8 mouse cellular contexts compared by ENCODE assay signal in the genomic region with DNA sequence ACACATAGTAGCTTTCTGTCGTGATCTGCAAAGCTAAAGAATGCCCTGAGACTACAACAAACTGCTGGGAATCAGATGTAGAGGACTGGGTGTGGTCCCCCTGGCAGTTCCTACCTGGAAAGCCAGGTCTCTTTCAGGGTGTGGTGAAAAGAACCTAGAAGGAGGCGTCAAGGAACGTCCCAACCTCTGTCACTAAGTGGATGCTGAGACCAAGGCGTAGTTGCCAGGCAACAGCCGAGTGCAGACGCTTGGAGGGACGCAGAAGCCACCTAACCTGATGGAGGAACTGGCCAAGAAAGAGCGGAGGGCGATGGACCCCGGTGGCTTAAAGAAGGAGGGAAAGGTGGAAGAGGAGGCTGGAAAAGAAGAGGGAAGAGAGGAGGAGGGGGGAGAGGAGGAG. TPM values are rescaled to one million over a fixed set of nuclear protein-coding genes. Genes with fewer than 3 reads are reported as not detected.
A peak's percentile ranks its signal among the peaks of the same experiment; 100 is the strongest.
DNase-seq lines count a peak whose midpoint lies in the region; ATAC-seq and TF ChIP-seq lines count a peak whose summit lies in the region.

A gene (plus strand): TSS at position 223 of the 400 bp plus-strand sequence.

- 10% methylated on average over 10 of the region's 10 CpGs for WGBS in limb, embryonic 12.5 days
- WGBS in stomach, postnatal 0 days: 11% methylated on average over 10 of the region's 10 CpGs

- H3K4me3 ChIP-seq in limb, embryonic 12.5 days (replicated peaks): peak within 1 kb of the TSS; percentile 24
- no peak within 1 kb of the TSS for H3K4me3 ChIP-seq in stomach, postnatal 0 days (ENCODE audit: low read depth, low read length)

- DNase-seq in frontal cortex, adult 2 months (ENCODE audit: extremely low spot score in 1 of 2, low spot score in 1 of 2): peak in 1 of 2 experiments; percentile 63
- DNase-seq in frontal cortex, postnatal 10 days (ENCODE audit: low spot score in 2 of 2): no peak
- DNase-seq in right cerebral cortex, adult 18-20 months: peak; percentile 70
- no peak for DNase-seq in right cerebral cortex, postnatal 4 days
- DNase-seq in stomach, postnatal 0 days (ENCODE audit: low spot score): no peak
- no peak for DNase-seq in adrenal gland, adult (ENCODE audit: inconsistent age in 2 of 2, low spot score in 1 of 2)
- DNase-seq in kidney, adult 11 months: no peak

- H3K27me3 ChIP-seq in limb, embryonic 12.5 days: peaks cover 4% of the 10 kb centered on the region; the same call in 1 of the 2 replicates
- H3K27me3 ChIP-seq in stomach, postnatal 0 days (ENCODE audit: control insufficient read depth, insufficient read depth, low read length): no peaks in the 10 kb centered on the region

- H3K27ac ChIP-seq in limb, embryonic 12.5 days: no peak within 1 kb of the TSS
- no peak within 1 kb of the TSS for H3K27ac ChIP-seq in stomach, postnatal 0 days (replicated peaks)

- peaks cover 7% of the 10 kb centered on the region; the same call in 1 of the 2 replicates for H3K4me1 ChIP-seq in limb, embryonic 12.5 days (replicated peaks)
- no peaks in the 10 kb centered on the region for H3K4me1 ChIP-seq in stomach, postnatal 0 days (replicated peaks; ENCODE audit: control insufficient read depth, insufficient read depth)

- no peaks in the 10 kb centered on the region for H3K9me3 ChIP-seq in limb, embryonic 12.5 days
- H3K9me3 ChIP-seq in stomach, postnatal 0 days (ENCODE audit: control insufficient read depth, low read length): no peaks in the 10 kb centered on the region

- no peak within 1 kb of the TSS for H3K9ac ChIP-seq in limb, embryonic 12.5 days (replicated peaks)
- H3K9ac ChIP-seq in stomach, postnatal 0 days (ENCODE audit: low read length): peak within 1 kb of the TSS; percentile 8; the same call in 1 of the 2 replicates

- no peak for ATAC-seq in limb, embryonic 12.5 days (ENCODE audit: insufficient number of reproducible peaks, insufficient read depth, low FRiP score, low TSS enrichment, low read depth)
- ATAC-seq in stomach, postnatal 0 days (ENCODE audit: low FRiP score, low TSS enrichment): no peak

- peaks cover 13% of the 10 kb centered on the region for H3K36me3 ChIP-seq in limb, embryonic 12.5 days
- H3K36me3 ChIP-seq in stomach, postnatal 0 days (ENCODE audit: control insufficient read depth, insufficient read depth, low read length): peaks cover 6% of the 10 kb centered on the region; the same call in 1 of the 2 replicates

- H3K4me2 ChIP-seq in limb, embryonic 12.5 days: peak within 1 kb of the TSS; percentile 49
- H3K4me2 ChIP-seq in stomach, postnatal 0 days (replicated peaks; ENCODE audit: low read depth): peak within 1 kb of the TSS; percentile 32; the same call in 1 of the 2 replicates

- TF ChIP-seq CTCF in stomach, postnatal 0 days (IDR thresholded peaks at IDR 0.05; ENCODE audit: low read depth): no peak

- TF ChIP-seq EP300 in stomach, postnatal 0 days (optimal IDR thresholded peaks at IDR 0.05): no peak

RNA-seq across cellular contexts. Expression of the gene that starts here (rescaled TPM):
- 14.6 and 20.3 TPM in 2 replicates for polyA plus RNA-seq in frontal cortex, adult 2 months (2012; rRNA removed)
- 0.29 and 0.69 TPM in 2 replicates for polyA plus RNA-seq in limb, embryonic 12.5 days (2016; fragmentation: Nextera tagmentation; extraction: Ambion mirVana)
- 0.53 and 0.68 TPM in 2 replicates for polyA plus RNA-seq in stomach, postnatal 0 days (2015; fragmentation: Nextera tagmentation; extraction: Ambion mirVana)
